Mouse (Mus musculus) stomach, postnatal 0 days (tissue): ENCODE data around the gene Rbm28. TPM values are rescaled to one million over a fixed set of nuclear protein-coding genes. Genes with fewer than 3 reads are reported as not detected.

Source experiments
- ATAC-seq: fragments of 200-750 bp; cut with Nextera tagmentation; 2 replicates; pipeline ENCODE4 v1.8.0; 2017; ENCODE audit not compliant: low FRiP score, low TSS enrichment
- DNase-seq: peaks from one replicate; pipeline ENCODE4 v3.0.0-alpha.2; 2016; ENCODE audit warnings: low spot score
- H3K27ac ChIP-seq: fragments of 300-500 bp; sonication (generic); replicated peaks from 2 replicates; pipeline ENCODE4 v1.5.1; 2014; ENCODE audit warnings: mild to moderate bottlenecking, control low read depth
- H3K27me3 ChIP-seq: fragments of 300-500 bp; sonication (generic); 2 replicates; pipeline ENCODE4 v1.6.1; 2014; ENCODE audit warnings: low read length; ENCODE audit not compliant: control insufficient read depth, insufficient read depth
- H3K36me3 ChIP-seq: fragments of 300-500 bp; sonication (generic); 2 replicates; pipeline ENCODE4 v1.6.1; 2014; ENCODE audit warnings: low read length, mixed read lengths; ENCODE audit not compliant: control insufficient read depth, insufficient read depth
- H3K4me1 ChIP-seq: fragments of 300-500 bp; sonication (generic); replicated peaks from 2 replicates; pipeline ENCODE4 v1.6.1; 2014; ENCODE audit warnings: antibody characterized with exemption; ENCODE audit not compliant: control insufficient read depth, insufficient read depth
- H3K4me2 ChIP-seq: fragments of 300-500 bp; sonication (generic); replicated peaks from 2 replicates; pipeline ENCODE4 v1.6.1; 2014; ENCODE audit warnings: low read depth, mild to moderate bottlenecking, control low read depth, moderate library complexity
- H3K4me3 ChIP-seq: fragments of 300-500 bp; sonication (generic); 2 replicates; pipeline ENCODE4 v1.5.1; 2014; ENCODE audit warnings: low read depth, low read length, control low read depth
- H3K9ac ChIP-seq: fragments of 300-500 bp; sonication (generic); 2 replicates; pipeline ENCODE4 v1.6.1; 2014; ENCODE audit warnings: mild to moderate bottlenecking, low read length, control low read depth, mixed read lengths
- H3K9me3 ChIP-seq: fragments of 300-500 bp; sonication (generic); 2 replicates; pipeline ENCODE4 v1.6.1; 2016; ENCODE audit warnings: low read length; ENCODE audit not compliant: control insufficient read depth
- CTCF ChIP-seq: IDR thresholded peaks from 2 replicates; pipeline ENCODE4 v1.5.1; 2016; ENCODE audit warnings: antibody characterized with exemption, low read depth, mild to moderate bottlenecking, moderate library complexity
- EP300 ChIP-seq: optimal IDR thresholded peaks from 2 replicates; pipeline ENCODE3; 2016; ENCODE audit warnings: antibody characterized with exemption
- WGBS: fragments of 180-500 bp; shearing (Covaris S2); extraction: QIAGEN DNeasy Blood & Tissue Kit; methylation state at CpG from one replicate; pipeline ENCODE4 v1.1.7; 2014; 5-methylcytosine and 5-hydroxymethylcytosine counted together
- polyA plus RNA-seq: library from polyadenylated mRNA; unstranded; fragments of >200 nt; fragmentation: Nextera tagmentation; extraction: Ambion mirVana; gene quantifications from 2 replicates; pipeline ENCODE4 v1.2.1, GENCODE M21; 2015

Gene Rbm28
- polyA plus RNA-seq, 1 experiment from 2014 or later, result 11.8 TPM

GRCm38 (mm10) chr6:29198309-29199222, 33.8 kb upstream of the Rbm28 start:
- TF ChIP-seq EP300, result no peak
- TF ChIP-seq CTCF, result peak; percentile 95
- 14% methylated on average over 25 of the region's 25 CpGs for WGBS
- ATAC-seq (peak; percentile 82), DNase-seq (peak; percentile 89)
- Histone ChIP-seq H3K9me3 (no peaks in the 10 kb centered on the region), H3K9ac (0 out of 2 replicates have a peak overlapping the region, but pooled peaks have one; percentile 31), H3K36me3 (peaks cover 2% of the 10 kb centered on the region; the same call in 1 of the 2 replicates), H3K4me2 (peak overlapping the region; percentile 50), H3K4me3 (peak overlapping the region; percentile 21; the same call in 1 of the 2 replicates), H3K27me3 (no peaks in the 10 kb centered on the region), H3K4me1 (no peaks in the 10 kb centered on the region), H3K27ac (no peak overlapping the region)

DNA sequence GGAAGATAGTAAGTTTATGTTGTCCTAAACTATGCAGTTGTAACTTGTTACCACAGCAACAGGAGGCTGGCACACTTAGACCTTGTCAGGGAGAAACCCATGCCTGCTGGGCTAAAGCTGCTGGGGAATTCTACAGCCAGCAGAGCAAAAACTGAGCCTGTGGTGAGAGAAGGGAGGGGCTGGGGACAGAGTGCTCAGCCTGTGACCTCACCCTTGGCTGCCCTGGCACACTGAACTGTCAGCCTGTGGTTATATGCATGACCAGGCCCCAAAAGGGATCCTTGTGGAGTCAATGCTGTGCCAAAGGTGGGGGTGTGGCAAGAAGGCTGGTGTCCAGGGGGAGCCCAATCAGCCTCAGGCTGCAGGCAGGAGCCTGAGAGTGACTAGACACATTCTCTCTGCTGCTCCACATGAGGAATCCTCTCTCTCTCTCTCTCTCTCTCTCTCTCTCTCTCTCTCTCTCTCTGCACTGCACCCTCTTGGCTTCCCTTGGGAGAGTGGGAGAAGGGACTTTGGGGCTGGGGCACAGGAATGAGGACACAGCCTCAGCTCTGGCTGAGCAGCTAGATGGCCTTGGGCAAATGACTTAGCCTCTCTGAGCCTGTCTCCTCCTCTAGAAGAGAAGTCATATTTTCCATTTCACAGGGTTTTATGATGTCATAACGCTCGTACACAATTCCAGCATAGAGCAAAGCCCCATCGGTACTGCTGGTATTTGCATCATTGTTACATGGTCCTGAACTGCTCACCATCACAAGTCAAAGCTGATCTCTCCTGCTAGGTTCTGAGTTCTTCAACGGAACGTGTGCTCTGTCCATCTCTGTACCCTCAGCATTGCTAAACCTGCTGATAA, 31.3 kb upstream of the Rbm28 start:
- Histone ChIP-seq H3K4me1 (no peaks in the 10 kb centered on the region), H3K9ac (no peak overlapping the region), H3K4me3 (no peak overlapping the region), H3K27me3 (no peaks in the 10 kb centered on the region), H3K4me2 (no peak overlapping the region), H3K36me3 (no peaks in the 10 kb centered on the region), H3K9me3 (no peaks in the 10 kb centered on the region), H3K27ac (no peak overlapping the region)
- WGBS, result 74% methylated on average over 5 of the region's 5 CpGs
- DNase-seq, result peak; percentile 14
- ATAC-seq, result no peak; the same call in 1 of the 2 replicates
- no peak for TF ChIP-seq EP300
- TF ChIP-seq CTCF, result no peak

GRCm38 (mm10) chr6:29195146-29195545, 30.3 kb upstream of the Rbm28 start:
- TF ChIP-seq CTCF, result no peak
- no peak for TF ChIP-seq EP300
- H3K4me1 ChIP-seq, result no peaks in the 10 kb centered on the region
- no peak overlapping the region for H3K9ac ChIP-seq
- no peaks in the 10 kb centered on the region for H3K36me3 ChIP-seq
- H3K9me3 ChIP-seq, result no peaks in the 10 kb centered on the region
- H3K4me3 ChIP-seq, result no peak overlapping the region
- no peak for ATAC-seq
- 76% methylated on average over 5 of the region's 5 CpGs for WGBS
- no peak overlapping the region for H3K4me2 ChIP-seq
- peak; percentile 2 for DNase-seq
- H3K27ac ChIP-seq, result no peak overlapping the region
- no peaks in the 10 kb centered on the region for H3K27me3 ChIP-seq

DNA sequence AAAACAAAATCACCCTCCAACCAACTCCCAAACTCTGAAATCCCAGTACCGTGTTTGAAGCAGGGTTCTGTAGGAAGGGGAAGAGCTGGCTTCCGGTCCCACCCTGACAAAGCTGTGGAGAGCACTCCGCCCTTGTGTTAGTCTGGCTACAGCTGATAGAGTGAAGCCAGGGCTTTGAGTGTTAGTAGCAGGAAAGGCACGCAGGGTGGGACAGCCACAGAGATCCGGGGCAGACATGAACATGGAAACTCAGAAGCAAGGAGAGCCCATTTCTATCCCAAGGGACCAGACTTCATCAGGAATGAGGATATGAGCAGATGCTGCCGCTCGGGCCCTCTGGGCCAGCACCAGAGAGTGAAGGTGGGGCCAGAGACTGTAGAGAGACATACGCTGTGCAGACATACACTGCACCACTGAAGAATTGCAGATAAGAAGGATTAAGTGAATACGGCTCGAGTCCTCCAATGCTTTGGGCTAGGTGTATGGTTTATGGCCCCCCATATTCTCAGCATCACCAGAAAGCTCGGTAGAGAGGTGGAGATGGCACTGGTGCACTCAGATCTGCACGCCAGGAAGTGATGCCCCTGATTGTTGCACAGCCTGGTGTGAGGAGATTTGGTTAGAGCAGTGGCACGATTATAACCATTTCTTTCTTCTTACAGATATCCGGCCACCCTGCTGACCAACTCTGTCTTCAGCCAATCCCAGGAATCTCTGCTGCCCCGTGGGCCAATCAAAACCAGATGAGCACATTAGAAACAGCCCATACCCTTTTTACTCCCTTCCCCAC, 29.4 kb upstream of the Rbm28 start:
- WGBS, result 59% methylated on average over 15 of the region's 15 CpGs
- Histone ChIP-seq H3K4me2 (no peak overlapping the region), H3K9ac (no peak overlapping the region), H3K27me3 (no peaks in the 10 kb centered on the region), H3K4me3 (no peak overlapping the region), H3K9me3 (no peaks in the 10 kb centered on the region), H3K27ac (no peak overlapping the region), H3K36me3 (no peaks in the 10 kb centered on the region), H3K4me1 (no peaks in the 10 kb centered on the region)
- DNase-seq (peak; percentile 10), ATAC-seq (no peak)
- no peak for TF ChIP-seq CTCF
- TF ChIP-seq EP300, result no peak

- Histone ChIP-seq H3K4me3 (no peak overlapping the region), H3K4me2 (no peak overlapping the region), H3K36me3 (no peaks in the 10 kb centered on the region), H3K27me3 (no peaks in the 10 kb centered on the region), H3K9ac (no peak overlapping the region), H3K4me1 (no peaks in the 10 kb centered on the region), H3K27ac (no peak overlapping the region), H3K9me3 (no peaks in the 10 kb centered on the region)
- DNase-seq (no peak), ATAC-seq (no peak)
- no peak for TF ChIP-seq CTCF
- no peak for TF ChIP-seq EP300
- 70% methylated on average over 1 of the region's 1 CpGs for WGBS
These were observed 23.1 kb upstream of the Rbm28 start for GRCm38 (mm10) chr6:29187936-29188335.
